Mouse (Mus musculus): ENCODE results near the gene Car15.

- TF ChIP-seq POLR2A (IDR thresholded peaks at IDR 0.05; ENCODE audit: low read depth, low read length) (no peak), CTCF (IDR thresholded peaks at IDR 0.05; ENCODE audit: extremely low read depth, insufficient read length, insufficient replicate concordance, low read depth, low read length) (no peak)
Measured at GRCm38 (mm10) chr16:17851860-17852259, 13.7 kb upstream of the Car15 start.
